Mouse (Mus musculus) midbrain, embryonic 13.5 days (tissue): ENCODE measurements around the gene Camk2d. TPM values are rescaled to one million over a fixed set of nuclear protein-coding genes. Genes with fewer than 3 reads are reported as not detected.

Source experiments
- ATAC-seq: fragments of 200-750 bp; cut with Nextera tagmentation; 2 replicates; pipeline ENCODE4 v1.8.0; 2017; ENCODE audit warnings: mild to moderate bottlenecking, moderate TSS enrichment, moderate library complexity
- H3K27ac ChIP-seq: fragments of 300-500 bp; sonication (generic); 2 replicates; pipeline ENCODE4 v1.5.1; 2015; ENCODE audit warnings: inconsistent platforms, mild to moderate bottlenecking, moderate library complexity
- H3K27me3 ChIP-seq: fragments of 300-500 bp; sonication (generic); 2 replicates; pipeline ENCODE4 v1.6.1; 2015; ENCODE audit warnings: mild to moderate bottlenecking, inconsistent platforms
- H3K36me3 ChIP-seq: fragments of 300-500 bp; sonication (generic); 2 replicates; pipeline ENCODE4 v1.6.1; 2015; ENCODE audit warnings: mild to moderate bottlenecking, inconsistent platforms
- H3K4me1 ChIP-seq: fragments of 300-500 bp; sonication (generic); replicated peaks from 2 replicates; pipeline ENCODE4 v1.6.1; 2015; ENCODE audit warnings: inconsistent platforms
- H3K4me2 ChIP-seq: fragments of 300-500 bp; sonication (generic); replicated peaks from 2 replicates; pipeline ENCODE4 v1.6.1; 2015; ENCODE audit warnings: moderate library complexity, mild to moderate bottlenecking, inconsistent platforms
- H3K4me3 ChIP-seq: fragments of 300-500 bp; sonication (generic); replicated peaks from 2 replicates; pipeline ENCODE4 v1.5.1; 2015; ENCODE audit warnings: mild to moderate bottlenecking, inconsistent platforms
- H3K9ac ChIP-seq: fragments of 300-500 bp; sonication (generic); replicated peaks from 2 replicates; pipeline ENCODE4 v1.6.1; 2015; ENCODE audit warnings: mild to moderate bottlenecking, inconsistent platforms
- H3K9me3 ChIP-seq: fragments of 300-500 bp; sonication (generic); 2 replicates; pipeline ENCODE4 v1.6.1; 2016; ENCODE audit warnings: mild to moderate bottlenecking, inconsistent platforms
- WGBS: fragments of 180-500 bp; shearing (Covaris S2); methylation state at CpG from one replicate; pipeline ENCODE4 v1.1.7; 2015; 5-methylcytosine and 5-hydroxymethylcytosine counted together
- polyA plus RNA-seq: library from polyadenylated mRNA; unstranded; fragments of >200 nt; fragmentation: Nextera tagmentation; extraction: Ambion mirVana; gene quantifications from 2 replicates; pipeline ENCODE4 v1.2.1, GENCODE M21; 2015

Gene Camk2d
- polyA plus RNA-seq, 1 experiment from 2014 or later = 22.7 TPM

DNA sequence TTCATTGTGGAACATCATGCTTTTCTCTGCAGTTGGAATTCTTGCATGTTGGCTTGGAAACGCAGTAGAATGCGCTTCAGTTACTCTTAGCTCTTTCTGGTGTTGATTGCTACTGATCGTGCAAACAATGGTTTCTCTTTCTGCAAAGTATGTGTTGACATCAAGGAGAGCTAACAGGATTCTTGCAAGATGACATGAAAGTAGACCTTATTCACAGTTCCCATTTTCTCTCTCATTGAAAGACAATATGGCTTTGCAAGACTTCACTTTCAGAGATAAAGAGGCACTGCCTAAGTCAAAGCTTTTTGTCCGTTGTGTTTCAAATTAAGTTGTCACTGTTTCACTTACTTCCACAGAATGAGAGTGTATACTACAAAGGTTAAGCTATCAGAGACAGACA, 210.0 kb downstream of the Camk2d start:
- H3K9ac ChIP-seq = no peak overlapping the region
- no peak overlapping the region for H3K4me3 ChIP-seq
- no peaks in the 10 kb centered on the region for H3K36me3 ChIP-seq
- H3K4me2 ChIP-seq = no peak overlapping the region
- no peaks in the 10 kb centered on the region for H3K9me3 ChIP-seq
- 31% methylated on average over 4 of the region's 4 CpGs for WGBS
- no peaks in the 10 kb centered on the region for H3K4me1 ChIP-seq
- H3K27ac ChIP-seq = no peak overlapping the region
- no peak for ATAC-seq
- H3K27me3 ChIP-seq = no peaks in the 10 kb centered on the region

DNA sequence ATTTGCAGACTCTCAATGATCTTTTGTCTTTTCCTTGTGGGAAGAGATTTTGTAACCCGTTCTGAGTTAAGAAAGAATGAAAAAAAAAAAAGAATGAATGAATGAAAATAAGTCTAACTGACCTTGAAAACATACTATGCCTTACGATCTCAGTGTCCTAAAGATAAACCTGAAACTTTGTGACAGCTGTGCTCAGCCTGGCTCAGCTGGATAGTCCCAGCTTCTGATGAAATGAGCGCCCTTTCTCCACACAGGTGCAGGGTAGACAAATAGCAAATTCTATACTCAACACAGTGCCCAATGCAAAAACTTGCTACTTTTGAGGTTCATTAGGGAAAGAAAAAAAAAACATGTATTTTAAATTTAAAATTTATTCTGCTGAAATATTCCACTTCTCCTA, 213.8 kb downstream of the Camk2d start:
- no peak overlapping the region for H3K27ac ChIP-seq
- H3K36me3 ChIP-seq = no peaks in the 10 kb centered on the region
- H3K4me2 ChIP-seq = no peak overlapping the region
- H3K4me3 ChIP-seq = no peak overlapping the region
- H3K9me3 ChIP-seq = no peaks in the 10 kb centered on the region
- H3K27me3 ChIP-seq = no peaks in the 10 kb centered on the region
- no peak overlapping the region for H3K9ac ChIP-seq
- WGBS = 71% methylated on average over 3 of the region's 3 CpGs
- no peaks in the 10 kb centered on the region for H3K4me1 ChIP-seq
- no peak for ATAC-seq

DNA sequence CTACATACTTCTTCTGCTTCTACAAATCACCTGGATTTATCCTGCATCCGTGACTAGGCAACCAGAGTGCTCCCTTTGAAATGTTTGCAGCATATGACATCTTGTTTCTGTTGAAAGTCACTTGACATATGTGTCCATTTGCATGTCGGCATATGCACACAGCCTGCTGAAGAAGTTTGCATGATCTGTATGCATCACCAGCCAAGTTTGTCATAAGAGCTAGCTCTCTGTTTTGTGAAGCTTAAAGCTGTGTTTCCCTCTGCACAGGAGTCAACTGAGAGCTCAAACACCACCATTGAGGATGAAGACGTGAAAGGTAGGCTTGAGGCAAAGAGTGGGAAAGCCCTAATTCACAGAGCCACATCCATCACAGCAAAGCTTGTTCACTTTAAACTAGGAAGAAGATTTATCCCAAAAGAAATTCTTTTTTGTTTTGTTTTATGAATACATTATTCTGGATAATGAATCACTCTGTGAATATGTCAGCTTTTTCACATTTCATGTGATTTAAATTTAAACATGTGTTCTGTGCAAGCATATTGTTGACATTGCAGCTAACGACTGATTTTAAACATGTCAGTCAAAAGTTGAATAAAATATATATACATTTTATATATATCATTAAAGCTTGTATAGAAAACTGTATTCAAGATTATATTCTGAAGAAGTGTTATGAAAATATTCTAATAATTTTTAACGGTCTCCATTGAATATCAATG, 214.4 kb downstream of the Camk2d start:
- H3K4me2 ChIP-seq = no peak overlapping the region
- no peak overlapping the region for H3K4me3 ChIP-seq
- 88% methylated on average over 5 of the region's 5 CpGs for WGBS
- no peaks in the 10 kb centered on the region for H3K36me3 ChIP-seq
- H3K9me3 ChIP-seq = no peaks in the 10 kb centered on the region
- ATAC-seq = no peak
- H3K4me1 ChIP-seq = no peaks in the 10 kb centered on the region
- H3K27me3 ChIP-seq = no peaks in the 10 kb centered on the region
- H3K27ac ChIP-seq = no peak overlapping the region
- H3K9ac ChIP-seq = no peak overlapping the region

DNA sequence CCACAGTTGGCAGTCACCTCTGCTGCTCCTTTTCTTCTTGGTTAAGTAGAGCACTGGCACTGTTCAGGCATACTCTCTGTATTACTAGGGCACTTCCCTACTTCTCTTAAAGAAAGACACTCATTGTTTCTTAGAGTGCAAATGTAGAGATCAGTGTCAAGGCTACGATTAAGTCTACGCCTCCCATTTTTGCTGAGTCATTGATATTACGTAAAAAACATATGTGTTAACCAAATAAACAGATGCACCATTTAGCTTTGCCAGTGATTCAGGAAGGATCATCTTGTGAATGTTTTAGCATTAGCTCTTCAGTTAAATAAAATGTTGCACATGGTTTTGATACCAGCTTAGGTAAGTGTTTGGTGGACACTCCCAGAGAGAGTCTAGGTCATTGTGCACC, 215.5 kb downstream of the Camk2d start:
- Histone ChIP-seq H3K4me1 (no peaks in the 10 kb centered on the region), H3K9ac (no peak overlapping the region), H3K27me3 (no peaks in the 10 kb centered on the region), H3K27ac (no peak overlapping the region), H3K36me3 (no peaks in the 10 kb centered on the region), H3K9me3 (no peaks in the 10 kb centered on the region), H3K4me3 (no peak overlapping the region), H3K4me2 (no peak overlapping the region)
- 91% methylated on average over 3 of the region's 3 CpGs for WGBS
- no peak for ATAC-seq

DNA sequence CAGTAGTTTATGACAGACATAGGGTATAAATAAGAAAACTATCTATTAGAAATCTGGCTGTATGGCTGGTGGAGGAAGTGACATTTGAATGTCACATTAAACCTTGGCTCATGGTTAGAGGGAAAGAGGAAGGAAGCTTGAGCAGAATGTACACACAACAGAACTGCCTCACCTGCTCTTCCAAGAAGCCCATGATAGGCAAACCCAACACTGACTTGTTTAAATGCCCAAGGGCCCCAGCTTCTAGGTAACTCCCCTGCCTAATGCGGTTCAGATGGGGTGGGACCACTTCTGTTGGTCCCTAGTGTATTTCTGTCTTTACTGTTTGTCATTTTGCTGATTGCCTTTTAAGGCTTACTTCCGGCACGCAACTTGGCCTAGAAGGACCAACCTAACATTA, 226.3 kb downstream of the Camk2d start:
- no peak for ATAC-seq
- H3K4me1 ChIP-seq = no peaks in the 10 kb centered on the region
- no peaks in the 10 kb centered on the region for H3K27me3 ChIP-seq
- H3K4me2 ChIP-seq = no peak overlapping the region
- no peak overlapping the region for H3K27ac ChIP-seq
- H3K36me3 ChIP-seq = no peaks in the 10 kb centered on the region
- no peak overlapping the region for H3K9ac ChIP-seq
- H3K9me3 ChIP-seq = no peaks in the 10 kb centered on the region
- WGBS = 97% methylated on average over 3 of the region's 3 CpGs
- no peak overlapping the region for H3K4me3 ChIP-seq

DNA sequence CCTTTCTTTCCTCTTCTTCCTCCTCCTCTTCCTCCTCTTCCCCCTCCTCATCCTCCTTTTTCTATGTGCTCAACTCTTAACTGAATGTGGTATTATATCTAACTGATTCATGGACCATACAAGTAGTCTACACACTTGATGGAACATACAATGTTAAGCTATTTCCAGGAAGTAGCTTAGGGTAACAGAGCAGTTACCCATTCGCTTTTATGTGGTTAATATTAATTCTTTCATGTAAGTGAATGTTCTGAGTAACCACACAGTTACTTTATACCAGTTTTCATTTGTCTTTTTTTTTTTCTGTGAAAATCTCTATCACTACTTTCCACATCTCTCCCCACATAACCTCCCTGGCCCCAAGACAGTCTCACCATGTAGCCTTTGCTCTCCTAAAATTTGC, 228.8 kb downstream of the Camk2d start:
- 93% methylated on average over 1 of the region's 1 CpGs for WGBS
- H3K9ac ChIP-seq = no peak overlapping the region
- no peak overlapping the region for H3K4me2 ChIP-seq
- H3K4me3 ChIP-seq = no peak overlapping the region
- H3K9me3 ChIP-seq = no peaks in the 10 kb centered on the region
- no peaks in the 10 kb centered on the region for H3K36me3 ChIP-seq
- no peak for ATAC-seq
- H3K27ac ChIP-seq = no peak overlapping the region
- no peaks in the 10 kb centered on the region for H3K4me1 ChIP-seq
- H3K27me3 ChIP-seq = no peaks in the 10 kb centered on the region

DNA sequence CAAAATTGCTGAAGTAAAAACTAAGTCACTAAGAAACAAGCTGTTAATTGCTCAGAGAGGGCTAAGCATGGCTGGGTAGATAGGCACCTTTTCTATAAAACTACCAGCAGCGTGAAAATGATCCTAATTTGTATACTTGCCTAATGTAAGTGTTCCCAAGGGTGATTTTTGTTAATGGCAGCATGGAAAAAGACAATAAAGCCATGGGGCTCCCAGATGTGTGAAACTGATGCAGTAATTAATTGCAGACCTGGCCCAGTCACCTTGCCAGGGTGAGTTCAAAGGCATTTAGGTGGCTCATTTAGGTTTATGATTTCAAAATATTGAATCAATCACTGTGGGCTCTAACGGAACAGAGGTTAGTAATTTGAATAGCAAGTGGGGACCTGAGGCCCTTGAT, 230.1 kb downstream of the Camk2d start:
- H3K27me3 ChIP-seq = no peaks in the 10 kb centered on the region
- H3K9me3 ChIP-seq = no peaks in the 10 kb centered on the region
- ATAC-seq = no peak
- no peaks in the 10 kb centered on the region for H3K36me3 ChIP-seq
- WGBS = 74% methylated on average over 2 of the region's 2 CpGs
- H3K4me3 ChIP-seq = no peak overlapping the region
- no peaks in the 10 kb centered on the region for H3K4me1 ChIP-seq
- H3K9ac ChIP-seq = no peak overlapping the region
- no peak overlapping the region for H3K27ac ChIP-seq
- H3K4me2 ChIP-seq = no peak overlapping the region

DNA sequence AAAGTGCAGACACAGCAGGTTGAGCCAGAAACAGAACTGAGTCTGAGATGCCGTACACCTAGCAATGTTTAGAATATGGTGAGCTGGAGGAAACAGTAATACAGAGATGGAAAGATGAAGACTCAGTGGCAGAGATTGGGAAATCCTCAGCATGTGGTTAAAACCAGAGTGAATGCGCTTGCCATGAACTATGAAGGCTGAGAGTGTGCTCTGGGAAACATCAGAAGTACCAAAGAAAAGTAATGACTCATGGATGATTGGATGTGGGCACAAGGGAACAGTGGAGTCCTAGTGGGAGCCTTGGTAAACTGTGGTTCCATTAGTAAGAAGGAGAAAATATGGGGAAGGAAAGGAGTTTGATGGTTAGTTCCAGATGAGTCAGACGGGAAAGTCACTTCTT, 231.8 kb downstream of the Camk2d start:
- Histone ChIP-seq H3K4me1 (no peaks in the 10 kb centered on the region), H3K27ac (no peak overlapping the region), H3K4me2 (no peak overlapping the region), H3K9me3 (no peaks in the 10 kb centered on the region), H3K9ac (no peak overlapping the region), H3K4me3 (no peak overlapping the region), H3K27me3 (no peaks in the 10 kb centered on the region), H3K36me3 (no peaks in the 10 kb centered on the region)
- WGBS = 92% methylated on average over 3 of the region's 3 CpGs
- no peak for ATAC-seq

DNA sequence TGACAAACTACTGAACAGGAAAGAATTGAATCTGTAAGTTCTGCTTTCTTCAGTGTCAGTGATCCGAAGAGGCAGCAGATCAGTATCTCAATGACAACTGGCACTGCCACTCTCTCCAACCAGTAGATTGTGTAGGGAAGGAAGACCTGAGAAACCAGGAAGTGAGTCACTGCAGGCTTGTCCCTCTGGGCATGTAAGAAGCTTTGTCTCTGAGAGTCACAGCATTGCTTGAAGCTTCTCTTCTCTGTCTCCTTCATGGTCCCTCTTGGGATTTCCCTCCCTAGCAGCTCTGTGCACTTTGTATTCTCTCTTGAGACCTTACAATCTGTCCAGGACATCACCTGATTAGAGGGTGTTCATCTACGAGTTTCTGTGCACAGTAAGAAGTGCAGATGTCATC, 233.7 kb downstream of the Camk2d start:
- no peaks in the 10 kb centered on the region for H3K4me1 ChIP-seq
- WGBS = 84% methylated on average over 2 of the region's 2 CpGs
- ATAC-seq = no peak
- no peak overlapping the region for H3K4me2 ChIP-seq
- H3K27ac ChIP-seq = no peak overlapping the region
- no peak overlapping the region for H3K4me3 ChIP-seq
- no peaks in the 10 kb centered on the region for H3K9me3 ChIP-seq
- H3K27me3 ChIP-seq = no peaks in the 10 kb centered on the region
- H3K9ac ChIP-seq = no peak overlapping the region
- no peaks in the 10 kb centered on the region for H3K36me3 ChIP-seq

DNA sequence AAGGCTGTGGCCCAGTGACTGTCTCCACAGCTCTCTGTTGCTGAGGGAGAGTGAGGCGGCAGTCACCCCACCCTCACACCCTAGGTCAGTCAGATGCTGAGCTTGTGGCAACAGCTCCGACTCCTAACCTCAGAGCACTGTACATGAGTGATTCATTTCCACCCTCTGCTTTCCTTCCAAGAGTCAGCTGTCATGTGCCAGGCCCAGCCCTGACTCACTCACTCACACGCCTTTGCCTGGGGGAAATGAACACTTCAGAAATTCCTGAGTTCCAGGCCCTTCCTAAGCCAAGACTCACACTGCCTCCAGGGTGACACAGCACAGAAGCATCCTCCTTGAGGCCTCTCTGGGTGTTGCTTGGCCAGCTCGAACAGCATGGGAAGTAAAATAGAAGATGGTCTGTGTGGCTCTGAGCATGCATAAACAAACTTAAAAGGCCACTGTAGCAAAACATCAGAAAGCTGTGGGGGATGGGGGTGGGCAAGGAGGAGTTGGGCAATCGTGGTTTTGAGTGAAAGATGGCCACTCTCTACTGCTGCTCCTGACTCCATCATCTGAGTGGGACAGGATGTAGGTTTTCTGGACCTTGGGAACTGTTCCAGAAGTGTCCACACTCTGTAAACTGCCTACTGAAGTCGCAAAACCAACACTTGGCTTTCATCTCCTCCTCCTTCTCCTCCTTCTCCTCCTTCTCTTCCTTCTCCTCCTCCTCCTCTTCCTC, 235.5 kb downstream of the Camk2d start:
- Histone ChIP-seq H3K36me3 (no peaks in the 10 kb centered on the region), H3K27me3 (no peaks in the 10 kb centered on the region), H3K9me3 (no peaks in the 10 kb centered on the region), H3K9ac (no peak overlapping the region), H3K27ac (no peak overlapping the region), H3K4me1 (no peaks in the 10 kb centered on the region), H3K4me3 (no peak overlapping the region), H3K4me2 (no peak overlapping the region)
- 83% methylated on average over 6 of the region's 6 CpGs for whole genome bisulfite sequencing
- no peak for ATAC-seq

DNA sequence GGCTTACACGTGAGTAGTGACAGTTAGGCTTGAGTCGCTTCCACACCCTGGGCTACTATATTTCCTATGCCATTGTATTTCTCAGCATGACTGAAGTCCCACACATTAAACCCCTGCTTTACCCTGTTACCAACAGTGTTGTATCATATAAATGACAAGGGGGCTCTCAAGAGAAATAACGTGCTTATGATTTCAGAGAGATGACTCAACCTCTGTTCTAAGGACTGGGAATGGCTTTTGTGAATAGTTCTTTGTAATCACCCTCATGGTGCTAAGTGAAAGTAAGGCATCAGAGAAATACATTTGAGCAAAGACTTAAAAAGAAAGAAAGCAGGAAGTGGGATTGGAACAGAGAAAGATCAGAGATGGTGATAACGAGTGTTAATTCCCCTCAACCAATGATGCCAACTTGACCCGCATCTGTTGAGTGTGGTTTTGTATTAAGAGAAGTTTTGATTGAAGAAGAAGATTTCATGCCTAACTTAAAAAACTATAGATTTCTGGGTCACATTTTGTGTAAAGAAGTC, 238.6 kb downstream of the Camk2d start:
- Histone ChIP-seq H3K27ac (no peak overlapping the region), H3K9ac (no peak overlapping the region), H3K4me3 (no peak overlapping the region), H3K36me3 (no peaks in the 10 kb centered on the region), H3K4me2 (no peak overlapping the region), H3K9me3 (no peaks in the 10 kb centered on the region), H3K4me1 (no peaks in the 10 kb centered on the region), H3K27me3 (no peaks in the 10 kb centered on the region)
- WGBS = 79% methylated on average over 5 of the region's 5 CpGs
- no peak for ATAC-seq

DNA sequence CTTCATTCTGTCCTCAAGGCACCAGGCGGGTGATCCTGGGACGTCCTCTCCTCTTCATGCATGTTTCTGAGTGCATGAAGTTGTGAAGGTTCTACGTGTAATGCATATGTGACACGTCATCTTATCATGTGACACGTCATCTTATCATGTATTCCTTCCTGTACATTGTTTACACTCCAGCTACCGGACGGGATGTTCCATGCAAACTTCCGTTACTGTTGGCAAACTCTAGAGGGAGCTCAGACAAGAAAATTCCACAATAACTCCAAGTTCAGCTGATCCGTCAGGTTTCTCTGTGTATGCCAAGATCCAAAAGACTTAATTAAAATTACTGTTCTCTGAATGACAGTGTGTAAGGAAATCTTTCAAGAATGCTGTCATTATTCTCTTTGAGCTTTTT, 246.7 kb downstream of the Camk2d start:
- no peaks in the 10 kb centered on the region for H3K36me3 ChIP-seq
- no peak overlapping the region for H3K4me2 ChIP-seq
- H3K9me3 ChIP-seq = no peaks in the 10 kb centered on the region
- WGBS = 88% methylated on average over 9 of the region's 9 CpGs
- H3K27ac ChIP-seq = no peak overlapping the region
- no peak for ATAC-seq
- H3K4me1 ChIP-seq = no peaks in the 10 kb centered on the region
- no peak overlapping the region for H3K4me3 ChIP-seq
- H3K9ac ChIP-seq = no peak overlapping the region
- H3K27me3 ChIP-seq = no peaks in the 10 kb centered on the region
